Mouse (Mus musculus) ES-E14 (cell line): ENCODE data around the gene Rbfox3.

Experiments used
- CHD2 ChIP-seq: IDR thresholded peaks from 2 replicates; pipeline ENCODE4 v1.6.1; 2014; ENCODE audit warnings: mild to moderate bottlenecking, low read depth, low read length, inconsistent platforms
- MAFK ChIP-seq: IDR thresholded peaks from 2 replicates; pipeline ENCODE4 v1.6.1; 2014; ENCODE audit warnings: mild to moderate bottlenecking, low read depth, low read length, inconsistent platforms; ENCODE audit not compliant: insufficient read depth
- ZNF384 ChIP-seq: IDR thresholded peaks from 2 replicates; pipeline ENCODE4 v1.6.1; 2012; ENCODE audit warnings: low read depth, low read length, inconsistent platforms

DNA sequence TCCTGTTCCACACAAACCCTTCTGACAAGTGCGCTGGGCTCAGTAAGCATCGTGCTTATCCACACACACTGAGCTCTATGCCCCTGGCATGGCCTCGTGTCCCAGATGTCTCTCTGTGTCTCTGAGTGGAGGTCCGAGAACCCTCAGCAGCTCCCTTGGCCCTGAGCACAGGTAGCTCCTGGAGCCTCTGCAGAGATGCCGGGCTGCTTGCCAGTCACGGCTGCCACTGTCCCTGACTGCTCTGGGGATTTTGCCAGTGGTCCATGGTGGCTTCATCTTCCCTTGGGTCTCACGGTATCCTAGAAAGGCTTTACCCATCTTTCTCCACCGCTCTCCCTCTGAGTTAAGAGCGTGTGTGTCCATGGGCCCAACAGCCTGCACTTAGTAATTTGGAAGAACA is 199.3 kb downstream of the Rbfox3 start:
- TF ChIP-seq CHD2 (no peak), MAFK (no peak), ZNF384 (no peak)
